ENCODE assay signal across 8 mouse cellular contexts in the genomic region with DNA sequence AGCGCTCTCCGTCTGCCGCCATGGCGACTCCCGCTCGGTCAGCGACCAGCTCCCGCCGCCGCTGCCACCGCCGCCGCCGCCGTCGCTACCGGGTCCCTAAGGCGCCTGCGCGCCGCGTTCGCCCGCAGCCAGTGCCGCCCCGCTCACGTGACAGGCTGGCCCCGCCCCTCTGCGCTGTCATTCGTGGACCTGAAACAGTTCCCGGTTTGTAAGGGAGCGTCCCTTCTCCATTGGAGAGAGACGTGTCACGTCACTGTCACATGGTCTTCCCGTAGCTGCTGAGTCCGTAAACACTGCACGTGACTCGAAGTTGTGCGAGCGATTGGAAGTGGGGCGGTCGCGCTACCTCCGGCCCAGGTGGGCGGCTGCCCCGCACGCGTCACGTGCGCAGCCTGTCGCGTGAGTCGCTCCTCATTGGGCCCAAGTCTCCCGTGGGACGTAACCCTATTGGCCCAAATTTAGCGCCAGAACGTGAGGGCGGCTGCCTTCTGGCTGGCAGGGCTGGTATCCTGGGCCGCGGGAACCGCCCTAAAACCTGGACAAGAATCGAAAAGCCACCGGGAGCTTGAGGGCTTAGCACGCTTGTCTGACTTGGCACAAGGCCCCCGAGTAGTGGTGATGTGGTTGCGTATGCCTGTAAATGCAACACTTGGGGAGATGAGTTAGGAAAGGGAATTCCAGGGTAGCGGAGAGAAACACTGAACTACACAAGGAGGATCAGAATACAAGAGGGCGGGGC. TPM values are rescaled to one million over a fixed set of nuclear protein-coding genes. Genes with fewer than 3 reads are reported as not detected.
DNase-seq lines count a peak whose midpoint lies in the region; ATAC-seq and TF ChIP-seq lines count a peak whose summit lies in the region.

Gene Pip4p1 (minus strand): TSS at position 103 of the 739 bp plus-strand sequence.
Gene Pnp (plus strand): TSS at position 329 of the 739 bp plus-strand sequence.

- peak within 1 kb of the TSS; percentile 99 for H3K9ac ChIP-seq in hindbrain, embryonic 13.5 days

- peak; percentile 98 for ATAC-seq in Patski
- peak; percentile 100 for ATAC-seq in hindbrain, embryonic 13.5 days (ENCODE audit: low FRiP score)

- in situ Hi-C loops in Patski (cut with MboI; ENCODE audit: low pct_unique_long_range_greater_than_20kb): loop anchor here (5.0 kb wide), 3 partner anchors 46 to 131 kb away; no protein-coding TSS in a partner anchor

- no peaks in the 10 kb centered on the region for H3K27me3 ChIP-seq in Patski
- no peaks in the 10 kb centered on the region for H3K27me3 ChIP-seq in hindbrain, embryonic 13.5 days

- peak within 1 kb of the TSS; percentile 91 for H3K27ac ChIP-seq in hindbrain, embryonic 13.5 days

- CTCF ChIA-PET in Patski (lab: Charles Lee): no interaction called here

- no peaks in the 10 kb centered on the region for H3K9me3 ChIP-seq in hindbrain, embryonic 13.5 days

- H3K4me3 ChIP-seq in hindbrain, embryonic 13.5 days: peak within 1 kb of the TSS; percentile 93

- TF ChIP-seq CTCF in Patski (IDR thresholded peaks at IDR 0.05): no peak

- peak within 1 kb of the TSS; percentile 92 for H3K4me2 ChIP-seq in hindbrain, embryonic 13.5 days

- peaks cover 33% of the 10 kb centered on the region for H3K36me3 ChIP-seq in hindbrain, embryonic 13.5 days

- peaks cover 44% of the 10 kb centered on the region for H3K4me1 ChIP-seq in hindbrain, embryonic 13.5 days (replicated peaks)

- POLR2A ChIA-PET in Patski (lab: Charles Lee): interaction anchor here (1.6 kb wide), 1 partner anchor 35 kb away, joined by 4 read pairs; no protein-coding TSS in a partner anchor

- under 1% methylated on average over 67 of the region's 68 CpGs for WGBS in hindbrain, embryonic 13.5 days

- peak; percentile 97 for DNase-seq in Patski (ENCODE audit: low read depth, low spot score)
- DNase-seq in cerebellum, postnatal 14 days: peak; percentile 99
- DNase-seq in frontal cortex, postnatal 14 days (ENCODE audit: low spot score in 2 of 2): peak; percentile 99 to 100
- DNase-seq in layer of hippocampus, postnatal 25 days (ENCODE audit: extremely low spot score in 1 of 2, low spot score in 1 of 2): peak; percentile 94 to 96
- DNase-seq in lung, postnatal 25 days (ENCODE audit: low spot score): peak; percentile 100
- peak; percentile 98 for DNase-seq in retina, embryonic 14.5 days (ENCODE audit: low spot score)
- peak; percentile 100 for DNase-seq in thymus, postnatal 4 days

RNA-seq across cellular contexts. Expression of gene Pip4p1, which starts in this region (rescaled TPM):
- 71.0 TPM for polyA plus RNA-seq in Patski (2021)
- 79.0 and 87.9 TPM in 2 replicates for polyA plus RNA-seq in hindbrain, embryonic 13.5 days (2015; fragmentation: Nextera tagmentation; extraction: Ambion mirVana)
- total RNA-seq in layer of hippocampus, postnatal 25 days (2021): 10 to 100 TPM; 85.3 to 88.8 TPM

RNA-seq across cellular contexts. Expression of gene Pnp, which starts in this region (rescaled TPM):
- 53.3 TPM for polyA plus RNA-seq in Patski (2021)
- polyA plus RNA-seq in hindbrain, embryonic 13.5 days (2015; fragmentation: Nextera tagmentation; extraction: Ambion mirVana): 24.9 and 27.0 TPM in 2 replicates
- total RNA-seq in layer of hippocampus, postnatal 25 days (2021): 10 to 100 TPM; 13.0 to 17.4 TPM

Comparison
In these comparisons a context has a peak if more than half of its experiments do, and no peak if none do; other contexts are left out.
1. Peak in every context shown above with its lines: DNase-seq, ATAC-seq, H3K4me3 ChIP-seq and H3K27ac ChIP-seq.